Mouse (Mus musculus) cerebellum, adult 18-20 months (tissue): ENCODE measurements around the gene Olfr305.
"Not testable (repeated sequence)": the region's sequence is repeated elsewhere in the genome, so short reads cannot be mapped to it uniquely, and the experiment has no call there.

ENCODE experiments used
- DNase-seq, 2 experiments: peaks; one replicate each; pipeline ENCODE4 v3.0.0; 2021

Olfr305 gene

GRCm38 (mm10) chr7:86366828-86367227 lies at the start of gene Olfr305:
TSS of gene Olfr305 (minus strand) at chr7:86366928.
- no peak for DNase-seq

DNA sequence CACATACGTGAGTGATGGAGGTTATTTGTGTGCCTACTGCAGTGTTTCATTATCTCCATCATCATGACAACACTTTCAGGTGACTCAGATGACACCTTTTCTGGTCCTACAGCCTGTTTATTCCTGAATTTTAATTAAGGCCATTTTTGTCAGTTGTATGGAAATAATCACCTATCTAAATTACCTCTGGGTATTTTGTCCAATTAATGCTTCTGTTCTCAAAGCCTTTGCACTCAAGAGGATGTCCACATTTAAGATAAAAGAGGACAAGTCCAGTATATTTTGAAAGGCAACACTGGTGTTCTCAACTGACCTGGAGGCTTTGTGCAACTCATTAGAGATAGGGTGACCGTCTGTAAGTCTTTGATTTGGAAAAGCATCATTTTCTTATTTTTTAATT lies 36.8 kb upstream of the Olfr305 start, which contains the start of gene Olfr301:
Gene Olfr301 (plus strand): TSS at position 301 of the 400 bp plus-strand sequence.
- no peak for DNase-seq

DNA sequence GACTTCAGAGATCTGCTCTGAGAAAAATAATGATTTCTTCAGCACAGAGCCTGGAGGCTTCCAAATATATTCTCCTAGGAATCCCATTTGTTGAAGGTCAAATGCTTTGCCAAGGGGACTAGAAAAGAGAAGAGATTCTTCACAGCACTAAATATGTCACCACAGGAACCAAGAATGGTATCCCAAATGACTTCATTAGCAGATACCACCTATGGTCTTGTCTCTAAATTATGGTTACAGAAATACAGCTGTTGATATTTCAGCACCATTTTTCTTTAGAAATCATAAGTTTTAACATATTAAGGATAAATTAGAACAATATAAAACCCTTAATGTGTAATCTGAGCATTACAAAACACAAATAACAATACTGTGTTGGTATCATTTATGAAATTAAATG lies 31.0 kb upstream of the Olfr305 start, which contains the start of gene Olfr303:
Gene Olfr303 (minus strand): TSS at position 101 of the 400 bp plus-strand sequence.
- no peak for DNase-seq

- DNase-seq: no peak
These were observed 19.8 kb upstream of the Olfr305 start, which contains the start of gene Olfr304 for GRCm38 (mm10) chr7:86386558-86386957. TSS of gene Olfr304 (minus strand) at chr7:86386658.

DNA sequence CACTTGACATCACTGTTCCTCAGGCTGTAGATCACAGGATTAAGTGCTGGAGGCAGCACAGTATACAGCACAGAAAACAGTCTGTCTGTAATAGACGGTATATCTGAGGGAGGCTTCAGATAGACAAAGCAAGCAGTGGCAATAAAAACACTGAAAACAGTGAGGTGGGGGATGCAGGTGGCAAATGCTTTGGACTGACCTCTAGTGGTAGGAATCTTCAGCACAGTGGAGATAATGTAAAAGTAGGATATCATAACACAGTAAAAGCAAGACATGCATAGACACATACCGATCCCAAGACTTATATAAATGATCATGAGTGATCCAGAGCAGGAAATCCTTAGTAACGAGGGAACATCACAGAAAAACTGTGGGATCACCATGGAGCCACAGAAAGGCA lies 19.0 kb upstream of the Olfr305 start:
- no peak for DNase-seq

- not testable (repeated sequence) for DNase-seq
These were observed 20.4 kb downstream of the Olfr305 start for GRCm38 (mm10) chr7:86346296-86346695.

DNA sequence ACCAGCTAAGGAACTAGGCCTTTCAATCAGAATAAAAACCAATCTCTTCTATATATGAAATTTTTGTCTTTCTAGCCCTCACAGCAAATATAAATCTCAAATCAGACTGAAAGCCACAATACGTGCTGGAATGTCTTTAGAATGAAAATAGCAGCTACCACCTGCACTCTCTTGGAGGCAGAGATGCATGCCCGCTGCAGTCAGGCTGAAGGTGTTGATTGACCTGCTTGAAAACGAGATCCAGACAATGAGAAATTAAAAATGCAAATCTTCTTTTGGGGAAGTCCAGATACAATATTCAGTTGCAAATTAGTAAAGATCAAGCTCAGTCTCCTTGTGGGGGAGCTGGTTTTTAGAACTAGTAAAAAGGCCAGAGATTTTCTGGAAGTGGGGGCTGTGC lies 22.5 kb downstream of the Olfr305 start:
- no peak for DNase-seq

GRCm38 (mm10) chr7:86342881-86343565 lies 23.7 kb downstream of the Olfr305 start:
- no peak for DNase-seq

DNA sequence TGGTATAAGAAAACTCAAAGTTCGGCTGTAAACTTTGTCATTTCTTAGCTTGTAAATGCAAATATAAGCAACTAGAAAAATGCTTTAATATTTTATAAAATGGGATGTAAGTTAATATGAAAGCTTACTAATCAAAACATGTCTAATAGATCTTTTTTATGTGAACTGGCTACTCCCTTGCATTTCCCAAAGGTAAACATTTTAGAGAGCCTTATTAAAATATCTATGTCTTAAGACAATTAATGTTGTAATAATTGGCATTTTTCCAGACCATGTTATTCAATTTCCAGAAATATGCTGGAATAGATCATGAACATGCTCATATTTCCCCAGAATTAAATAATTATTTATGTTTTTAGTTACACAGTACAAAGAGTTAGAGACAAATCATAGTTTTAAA lies 29.2 kb downstream of the Olfr305 start, which contains the start of gene Olfr307:
Gene Olfr307 (minus strand): TSS at position 101 of the 400 bp plus-strand sequence.
- no peak for DNase-seq

GRCm38 (mm10) chr7:86325530-86325929 lies 41.2 kb downstream of the Olfr305 start, which contains the start of gene Olfr308:
TSS of gene Olfr308 (minus strand) at chr7:86325630.
- no peak for DNase-seq

DNA sequence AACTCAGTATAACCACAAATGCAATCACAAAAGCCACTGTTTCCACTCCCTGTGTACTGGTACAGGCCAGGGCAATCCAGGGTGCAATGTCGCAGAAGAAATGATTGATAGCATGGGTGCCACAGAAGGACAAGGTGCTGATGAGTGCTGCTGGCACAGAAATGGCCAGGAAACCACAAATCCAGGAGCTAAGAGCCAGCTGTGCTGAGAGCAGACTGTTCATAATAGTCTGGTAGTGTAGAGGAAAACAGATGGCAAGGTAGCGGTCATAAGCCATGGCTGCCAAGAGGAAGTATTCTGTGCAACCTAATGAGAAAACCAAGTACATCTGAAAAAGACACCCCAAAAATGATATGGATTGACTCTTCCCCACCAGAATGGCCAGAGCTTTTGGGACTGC lies 45.4 kb downstream of the Olfr305 start:
- no peak for DNase-seq

- no peak for DNase-seq
These were observed 53.1 kb downstream of the Olfr305 start, which contains the start of gene Olfr309 for GRCm38 (mm10) chr7:86313608-86314007. TSS of gene Olfr309 (minus strand) at chr7:86313708.
